Mouse (Mus musculus): Measurements from ENCODE around the gene Dcun1d1.

- no peak for TF ChIP-seq POLR2A (IDR thresholded peaks at IDR 0.05; ENCODE audit: control insufficient read depth, low read depth, low read length)
- no peak for TF ChIP-seq CTCF (IDR thresholded peaks at IDR 0.05; ENCODE audit: control insufficient read depth, insufficient read depth, insufficient replicate concordance, low read depth, low read length)
Observed at GRCm38 (mm10) chr3:35954901-35955575, 17.8 kb upstream of the Dcun1d1 start.
